Mouse (Mus musculus) left cerebral cortex, adult 11 months (tissue): ENCODE measurements at regions not wholly inside any gene's neighbourhood (a gene's known extent, or its start where the extent isn't known, plus 50 kb on each side); places are given as distances from the start of the nearest gene placed in this dataset.
A peak's percentile ranks its signal among the peaks of the same experiment; 100 is the strongest.

Experiments used
- DNase-seq: peaks from one replicate; pipeline ENCODE4 v3.0.0; 2022; ENCODE audit warnings: low spot score

DNA sequence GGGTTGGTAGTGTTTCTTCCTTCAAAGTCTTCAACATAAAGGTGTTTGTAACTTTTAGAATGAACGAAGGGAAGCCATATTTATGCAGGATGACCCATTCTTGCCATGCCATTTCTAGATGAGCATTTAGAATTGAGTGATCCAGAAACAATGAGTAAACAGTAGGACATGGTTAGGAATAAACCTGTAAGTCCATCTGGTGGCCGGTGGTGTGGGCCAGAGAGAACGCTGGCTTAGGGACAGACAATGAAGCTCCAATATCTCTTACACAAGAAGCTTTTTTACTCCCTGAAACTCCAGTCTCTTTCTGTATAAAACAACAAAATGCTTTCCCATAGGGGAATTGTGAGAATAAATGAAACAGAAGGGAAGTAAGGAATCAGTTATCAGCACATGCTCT lies 296.9 kb upstream of the Clnk start:
- DNase-seq, result no peak

DNA sequence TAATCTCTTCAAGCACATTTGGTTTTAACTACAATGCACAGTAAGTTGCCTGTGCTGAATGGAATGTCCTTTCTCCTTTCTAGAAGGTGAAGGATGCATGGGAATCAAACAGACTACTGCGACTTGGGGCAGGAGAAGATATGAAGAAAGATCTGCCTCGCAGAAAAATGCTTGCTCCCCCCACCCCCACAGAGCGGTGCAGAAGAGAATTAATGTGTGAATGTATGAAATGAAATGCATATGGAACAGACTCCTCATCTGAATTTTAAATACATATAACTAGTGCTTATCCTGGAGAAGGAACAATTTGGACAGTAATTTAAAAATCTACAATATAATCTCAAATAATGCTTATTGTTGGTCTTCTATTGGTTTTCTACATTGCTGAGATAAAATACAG lies 283.0 kb upstream of the Clnk start:
- DNase-seq, result no peak

DNA sequence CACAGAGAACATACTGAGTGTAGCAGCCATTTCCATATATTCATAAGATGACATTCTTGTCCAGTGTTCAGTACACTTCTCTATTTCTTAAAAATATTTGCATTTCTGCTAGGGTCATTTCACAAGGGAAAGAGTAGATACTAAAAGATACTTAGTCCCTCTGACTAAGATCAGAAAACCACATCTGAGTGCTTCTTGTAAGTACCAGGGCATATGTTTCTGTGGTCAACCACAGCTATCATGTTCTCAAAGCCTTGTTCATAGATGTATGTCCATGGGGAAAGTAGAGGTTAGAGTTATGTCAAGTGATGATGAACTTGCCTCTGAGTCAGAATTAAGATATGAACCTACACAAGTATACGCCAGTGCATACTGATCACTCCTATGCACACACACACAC lies 279.2 kb upstream of the Clnk start:
- DNase-seq, result no peak

DNA sequence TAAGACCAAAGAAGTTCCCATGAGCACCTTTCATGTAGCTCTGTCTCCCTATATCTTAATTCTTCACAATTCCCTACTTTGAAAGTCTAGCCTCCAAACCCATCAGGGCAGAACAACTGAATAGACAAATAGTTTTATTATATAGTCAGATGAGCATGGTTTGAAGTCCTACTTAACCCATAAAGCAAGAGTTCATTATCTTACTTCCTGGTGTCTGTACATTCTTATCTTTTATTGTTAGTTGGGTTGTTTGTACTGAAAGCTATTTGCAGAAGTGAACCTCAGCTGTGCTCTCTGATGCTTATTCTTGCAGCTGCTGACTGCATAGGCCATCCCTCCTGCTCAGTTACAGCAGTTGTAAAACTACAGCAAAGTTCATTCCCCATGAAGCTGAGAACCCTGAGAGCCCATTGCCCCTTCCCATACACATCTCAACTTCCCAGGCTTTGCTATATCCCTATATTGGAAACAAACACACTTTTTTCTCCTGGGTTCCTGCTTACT lies 276.7 kb upstream of the Clnk start:
- no peak for DNase-seq

DNA sequence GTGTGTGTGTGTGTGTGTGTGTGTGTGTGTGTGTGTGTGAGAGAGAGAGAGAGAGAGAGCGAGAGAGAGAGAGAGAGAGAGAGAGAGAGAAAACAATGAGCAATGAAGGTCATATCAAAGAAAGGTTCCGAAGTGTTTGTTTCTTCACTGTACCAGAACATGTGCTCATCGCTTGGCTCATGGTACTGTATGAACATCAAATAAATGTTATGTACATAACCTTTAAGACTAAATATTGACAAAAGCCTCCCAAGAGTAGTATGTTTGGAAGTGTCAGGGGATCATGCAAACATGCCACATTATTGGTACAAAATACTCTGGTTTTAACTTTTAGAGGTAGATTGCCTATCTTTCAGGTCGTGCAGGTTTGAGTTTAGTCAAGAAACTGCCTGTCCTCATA lies 275.3 kb upstream of the Clnk start:
- no peak for DNase-seq

DNA sequence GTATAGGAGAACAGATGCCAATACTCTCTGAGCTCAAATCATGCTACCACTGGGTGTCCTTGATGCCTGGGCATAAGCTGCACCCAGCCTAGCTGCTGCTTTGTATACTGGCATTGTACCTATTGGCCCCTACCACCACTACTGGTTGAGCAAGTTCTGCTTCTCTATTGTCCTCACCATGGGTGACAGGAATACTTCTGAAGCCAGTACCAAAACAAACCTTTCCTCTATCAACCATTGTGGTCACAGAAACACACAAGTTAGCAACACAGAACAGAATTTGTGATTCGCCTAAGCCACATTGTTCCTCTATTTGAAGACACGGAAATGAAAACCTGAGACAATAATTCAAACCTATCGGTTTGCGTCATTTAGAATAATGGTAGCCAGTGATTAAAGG lies 274.3 kb upstream of the Clnk start:
- DNase-seq, result no peak

DNA sequence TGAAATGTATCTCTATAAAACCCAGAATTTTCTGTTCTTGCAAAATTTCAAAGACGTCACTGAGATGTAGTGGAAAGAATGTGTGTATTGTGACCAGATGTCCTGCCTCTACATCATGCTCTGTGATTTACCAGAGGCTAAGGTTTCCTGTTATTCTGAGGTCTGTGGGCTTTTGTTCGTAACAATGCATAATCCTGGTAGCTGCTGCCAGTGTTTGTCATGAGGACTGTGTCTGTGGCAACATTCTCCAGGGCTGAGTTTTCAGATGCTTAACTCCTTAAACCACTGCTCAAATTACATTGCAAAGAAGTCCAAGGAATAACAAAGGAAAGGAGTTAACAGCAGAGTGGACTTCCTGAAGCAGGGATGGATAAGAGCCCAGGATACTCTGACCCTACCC lies 269.0 kb upstream of the Clnk start:
- DNase-seq, result peak; percentile 47

DNA sequence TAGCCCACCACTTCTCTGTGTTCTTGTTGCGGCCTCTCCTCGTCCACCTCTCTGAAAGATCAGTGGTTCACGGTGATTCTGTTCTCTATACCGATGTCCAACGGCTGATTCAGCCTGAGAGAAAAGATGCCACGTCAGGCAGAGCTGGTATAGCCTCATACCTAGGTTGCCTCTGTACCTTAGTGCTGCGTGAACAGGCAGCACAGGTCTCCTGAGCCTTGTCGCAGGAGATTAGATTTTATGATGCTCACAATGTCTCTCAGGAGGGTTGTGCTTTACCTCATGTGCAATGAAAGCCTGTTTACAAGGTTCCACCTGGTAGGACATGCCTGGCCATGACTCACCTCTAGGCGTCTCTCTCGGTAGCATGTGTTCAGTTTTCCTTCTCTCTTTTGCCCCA lies 267.6 kb upstream of the Clnk start:
- no peak for DNase-seq

DNA sequence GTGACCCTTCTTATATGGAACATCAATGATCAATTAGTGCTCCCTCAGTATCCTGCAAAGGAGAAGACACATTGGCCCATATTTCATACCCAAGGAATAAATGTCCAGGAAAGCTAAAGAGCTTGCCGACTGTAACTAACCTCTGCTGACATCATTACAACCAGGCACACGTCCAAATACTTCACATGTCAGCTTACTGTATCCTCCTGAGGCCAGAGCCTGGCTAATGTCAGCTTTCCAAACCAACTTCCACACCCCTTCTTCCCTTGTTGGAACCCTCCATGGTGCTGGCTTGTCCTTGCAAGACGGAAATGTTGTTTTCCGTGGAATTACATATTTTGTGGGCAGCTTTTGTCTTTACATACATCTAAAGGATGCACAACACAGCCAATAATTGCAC lies 267.0 kb upstream of the Clnk start:
- no peak for DNase-seq

DNA sequence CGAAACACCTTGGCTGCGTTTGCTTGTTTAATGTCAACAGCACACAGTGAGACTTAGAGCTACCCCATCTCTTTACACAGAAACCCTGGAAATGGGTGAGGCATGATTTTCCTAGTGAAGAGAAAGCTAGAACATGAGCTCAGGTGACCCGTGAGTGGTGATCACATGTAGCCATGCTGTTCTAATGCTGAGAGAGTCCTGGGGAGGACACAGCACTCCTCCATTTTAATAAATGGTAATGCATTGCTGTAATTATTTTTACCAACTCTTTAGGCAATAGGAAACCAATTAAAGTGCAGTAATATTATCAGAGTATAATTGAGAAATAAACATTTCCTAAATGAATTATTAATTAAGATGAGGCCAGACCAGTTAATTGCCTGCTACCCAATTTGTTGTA lies 261.8 kb upstream of the Clnk start:
- DNase-seq, result no peak

DNA sequence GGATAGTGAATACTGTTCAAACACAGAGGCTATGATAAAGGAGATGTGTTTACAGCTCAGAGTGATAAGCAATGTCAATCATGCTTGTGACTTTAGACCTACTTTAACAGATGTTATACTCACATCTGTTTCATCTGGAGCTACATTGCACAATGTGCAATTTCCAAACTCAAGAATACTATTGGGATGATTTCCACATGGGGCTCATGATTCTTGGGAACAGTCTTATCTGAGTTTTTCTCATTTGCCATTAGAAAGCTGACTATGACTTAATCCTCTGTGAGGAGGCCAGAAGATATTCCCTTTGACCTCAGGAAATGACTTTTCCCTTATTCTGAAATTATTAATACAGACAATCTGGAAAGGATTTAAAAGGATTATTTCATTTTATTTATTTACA lies 252.3 kb upstream of the Clnk start:
- DNase-seq, result no peak

DNA sequence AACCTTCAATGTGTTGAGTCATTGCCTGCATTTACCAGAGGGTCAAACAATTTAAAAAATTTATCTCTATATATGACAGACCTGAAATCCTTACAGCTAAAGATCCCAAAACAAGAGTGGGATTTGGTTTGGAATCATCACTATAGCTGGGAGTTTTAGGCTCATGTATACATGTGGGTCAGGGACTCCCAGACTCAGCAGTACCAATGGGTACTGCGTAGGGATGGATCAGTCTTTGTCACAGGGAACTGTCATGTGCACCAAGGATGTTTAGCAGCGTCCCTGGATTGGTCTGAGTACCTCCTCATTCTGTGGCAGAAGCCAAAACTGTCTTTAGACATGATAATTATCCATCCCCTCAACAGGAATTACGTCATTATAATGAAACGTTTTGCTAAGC lies 250.2 kb upstream of the Clnk start:
- no peak for DNase-seq

DNA sequence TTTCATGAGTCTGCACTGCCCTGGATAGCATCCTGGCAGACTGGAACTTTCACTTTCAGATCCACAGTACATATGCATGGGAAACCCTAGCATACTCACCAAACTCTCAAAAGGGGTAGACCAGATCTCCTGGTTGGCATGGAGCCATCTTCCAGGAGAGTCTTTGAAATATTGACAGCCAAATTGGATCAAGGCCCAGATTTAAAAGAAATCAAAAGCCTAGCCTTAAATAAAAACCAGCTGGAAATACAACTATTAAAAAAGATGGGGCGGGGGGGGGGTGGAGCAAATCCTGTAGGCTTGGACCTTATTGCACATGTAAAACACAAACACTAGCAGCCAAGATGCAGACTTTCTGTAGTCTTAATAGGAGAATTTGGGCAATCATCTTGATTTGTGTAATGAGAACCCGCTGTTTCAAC lies 249.7 kb upstream of the Clnk start:
- no peak for DNase-seq

DNA sequence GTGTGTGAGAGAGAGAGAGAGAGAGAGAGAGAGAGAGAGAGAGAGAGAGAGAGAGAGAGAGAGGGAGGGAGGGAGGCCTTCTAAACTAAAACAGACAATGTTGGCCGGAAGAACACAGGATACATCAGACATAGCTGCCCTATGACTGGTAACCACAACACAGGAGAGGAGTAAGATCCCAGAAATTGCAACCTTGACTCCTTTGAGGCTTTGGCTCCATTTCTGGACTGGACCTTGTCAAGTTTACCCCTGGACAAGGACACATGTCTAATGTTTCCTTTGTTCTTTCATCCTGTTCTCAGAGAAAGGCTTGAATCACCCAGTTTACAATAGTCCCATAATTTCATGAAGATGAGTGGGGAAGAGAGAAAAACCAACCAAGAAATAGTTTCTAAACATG lies 233.7 kb upstream of the Clnk start:
- DNase-seq, result no peak

DNA sequence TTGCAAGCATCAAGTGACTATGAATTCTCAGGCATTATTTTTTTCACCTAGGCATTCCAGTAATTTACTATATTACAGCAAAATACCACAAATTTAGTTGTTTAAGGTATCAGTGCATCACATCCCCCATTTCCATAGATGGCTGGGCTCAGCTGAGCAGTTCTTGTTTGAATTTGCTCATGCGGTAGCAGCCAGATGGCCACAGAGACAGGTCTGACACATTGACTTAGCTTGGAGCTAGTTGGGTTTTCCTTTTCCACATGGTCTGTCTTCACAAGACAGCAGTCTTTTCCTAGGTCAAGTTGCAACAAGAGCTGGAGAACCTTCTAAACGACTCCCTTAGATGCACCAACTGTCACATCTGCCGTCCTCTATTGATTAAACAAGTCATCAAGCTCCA lies 232.9 kb upstream of the Clnk start:
- DNase-seq, result no peak

DNA sequence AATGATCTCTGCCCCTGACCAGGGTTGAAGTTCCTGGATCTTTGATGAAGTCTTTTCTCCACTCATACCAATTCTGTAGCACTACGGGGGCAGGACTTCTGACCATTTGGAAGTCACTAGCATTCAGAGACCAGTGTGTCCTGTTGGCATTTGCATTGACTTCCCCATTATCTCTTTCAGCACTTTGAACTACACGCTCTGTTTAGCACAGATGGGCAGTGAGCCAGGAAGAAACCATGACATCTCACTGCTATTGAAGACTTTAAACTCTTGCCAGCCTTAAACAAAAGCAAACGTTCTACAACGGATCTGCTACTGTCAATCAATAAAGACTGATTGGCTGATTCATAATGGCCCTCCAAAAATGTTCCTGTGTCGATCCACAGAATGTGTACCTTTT lies 222.5 kb upstream of the Clnk start:
- no peak for DNase-seq

DNA sequence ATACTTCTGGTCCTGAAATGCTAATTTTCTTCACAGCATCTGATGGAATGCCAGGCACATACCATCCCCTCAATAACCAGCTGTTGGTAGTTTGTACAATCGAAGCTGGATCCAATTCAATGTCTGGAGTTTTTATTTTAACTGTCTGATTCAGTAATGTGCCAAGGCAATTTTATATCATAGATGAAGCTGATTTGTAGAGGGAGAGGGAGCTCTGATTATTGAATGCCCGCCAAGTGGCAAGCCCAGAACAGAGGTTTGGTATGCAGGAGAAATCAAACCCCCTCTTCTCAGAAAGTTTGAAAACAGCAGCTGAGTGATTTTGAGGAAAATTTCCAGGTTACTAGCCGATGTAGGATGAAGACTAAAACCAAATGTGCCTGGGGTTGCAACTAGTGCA lies 218.3 kb upstream of the Clnk start:
- no peak for DNase-seq

DNA sequence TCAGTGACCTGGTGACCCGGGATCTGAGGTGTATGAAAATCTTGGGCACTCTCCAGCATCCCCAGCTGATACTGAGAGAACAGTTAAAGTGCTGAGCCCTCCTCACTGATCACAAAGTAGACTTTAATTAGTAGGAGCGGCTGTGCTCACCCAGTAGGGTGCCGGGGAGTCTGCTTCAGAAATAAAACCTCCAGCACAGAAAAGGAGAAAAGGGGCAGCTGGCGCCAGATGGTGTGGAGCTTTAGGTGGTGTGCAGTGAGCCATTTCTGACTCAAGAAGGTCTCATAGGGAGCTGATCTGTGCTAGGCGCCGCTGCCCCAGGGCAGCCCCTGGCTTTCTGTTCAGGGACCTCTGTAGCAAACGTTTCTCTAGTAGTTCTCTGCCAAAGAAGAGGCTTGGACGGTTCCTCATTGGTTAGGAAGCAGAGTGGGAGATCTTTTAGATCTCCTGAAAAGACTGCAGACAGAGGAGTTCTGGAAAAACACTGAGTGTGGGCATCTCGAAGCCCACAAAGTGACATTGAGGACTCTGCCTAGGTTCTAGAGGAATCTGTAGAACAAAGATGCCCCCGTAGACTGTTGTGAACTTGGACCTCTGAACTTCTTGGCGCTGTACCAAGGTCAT lies 200.1 kb upstream of the Clnk start:
- DNase-seq, result no peak

DNA sequence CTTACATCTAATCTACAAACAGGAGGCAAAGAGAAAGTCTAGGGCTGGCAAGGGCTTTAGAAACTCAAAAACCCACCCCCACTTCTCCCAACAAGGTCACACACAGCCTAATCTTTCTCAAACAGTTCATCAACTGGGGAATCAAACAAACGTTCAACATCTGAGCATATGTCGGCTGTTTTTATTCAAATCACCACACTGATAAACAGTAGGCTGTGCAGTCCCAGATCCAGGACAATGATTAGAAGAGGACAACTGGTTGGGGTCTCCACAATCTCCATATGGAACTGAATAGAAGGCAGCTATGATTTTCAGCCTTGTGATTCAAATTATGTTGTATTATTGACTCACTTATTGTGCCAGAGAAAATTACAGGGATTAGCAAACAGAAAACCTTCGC lies 193.1 kb upstream of the Clnk start:
- DNase-seq, result no peak

DNA sequence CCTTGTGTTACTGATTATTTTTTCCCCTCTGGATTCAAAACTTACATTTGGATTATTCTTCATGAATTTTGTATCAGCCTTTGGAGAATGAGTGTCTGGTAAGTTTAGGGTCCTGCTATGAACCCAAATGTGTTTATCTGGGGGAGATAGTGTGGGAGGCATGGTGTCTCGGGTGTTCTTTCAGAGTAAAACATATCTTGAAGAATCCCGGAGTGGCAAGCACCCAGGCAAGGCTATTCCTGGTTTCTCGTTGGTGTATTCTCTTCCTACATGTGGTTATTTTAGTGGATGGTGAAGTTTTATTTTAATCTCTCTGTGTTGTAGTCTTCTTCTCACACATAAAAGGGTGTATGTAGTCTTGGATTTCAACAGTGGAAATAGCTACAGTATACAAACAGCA lies 186.4 kb upstream of the Clnk start:
- peak; percentile 51 for DNase-seq

DNA sequence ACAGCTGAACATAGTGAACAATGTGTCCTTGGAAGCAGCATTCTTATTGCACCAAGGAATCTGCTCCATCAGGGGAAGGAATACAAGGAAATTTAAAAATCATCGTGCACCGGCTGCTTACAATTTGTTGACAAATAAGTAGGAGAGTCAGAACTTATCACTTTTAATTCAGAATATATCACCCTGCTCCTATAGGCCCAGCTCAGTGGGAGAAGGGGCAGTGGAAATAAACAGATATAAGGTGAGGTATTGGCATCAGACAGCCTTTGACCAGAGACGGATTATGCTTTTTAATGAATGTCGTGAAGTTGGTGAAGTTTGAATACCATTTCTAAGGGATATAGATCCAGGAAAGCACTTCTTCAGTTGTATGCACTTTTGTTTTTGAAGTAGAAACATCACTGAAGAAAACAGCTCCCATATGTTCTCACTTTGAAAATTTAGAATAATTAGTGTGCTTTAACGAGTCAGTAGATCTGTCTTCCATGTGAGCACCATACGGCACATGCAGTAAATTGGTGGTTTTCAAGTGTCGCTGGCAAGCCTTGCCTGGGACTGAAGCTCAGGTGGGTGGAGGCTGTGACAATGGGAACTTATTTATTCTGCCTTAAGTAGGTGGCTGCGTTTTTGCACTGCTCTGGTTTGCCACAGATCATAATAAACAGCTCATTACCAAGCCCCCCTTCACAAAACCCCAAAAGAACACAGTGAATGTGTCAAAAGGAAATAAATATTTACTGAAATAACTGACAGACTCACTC lies 176.1 kb upstream of the Clnk start:
- no peak for DNase-seq

DNA sequence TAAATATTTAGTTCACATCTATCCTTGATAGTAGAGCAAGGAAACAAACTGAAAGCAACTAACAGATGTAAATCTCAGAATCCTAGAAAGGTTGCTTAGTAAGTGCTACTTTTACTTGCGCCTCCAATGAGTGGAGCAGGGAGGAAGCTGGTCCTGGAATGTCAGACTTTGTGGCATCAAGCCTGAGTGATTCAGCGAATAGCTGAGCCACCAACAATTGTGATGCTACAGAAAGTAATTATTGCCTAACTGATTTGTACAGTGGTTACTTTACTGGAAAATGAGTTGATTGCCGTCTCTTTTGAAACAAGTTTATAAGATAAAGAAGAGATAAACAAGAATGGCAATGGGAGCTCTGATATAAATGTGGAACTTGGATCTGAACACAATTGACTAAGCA lies 173.9 kb upstream of the Clnk start:
- DNase-seq, result no peak

DNA sequence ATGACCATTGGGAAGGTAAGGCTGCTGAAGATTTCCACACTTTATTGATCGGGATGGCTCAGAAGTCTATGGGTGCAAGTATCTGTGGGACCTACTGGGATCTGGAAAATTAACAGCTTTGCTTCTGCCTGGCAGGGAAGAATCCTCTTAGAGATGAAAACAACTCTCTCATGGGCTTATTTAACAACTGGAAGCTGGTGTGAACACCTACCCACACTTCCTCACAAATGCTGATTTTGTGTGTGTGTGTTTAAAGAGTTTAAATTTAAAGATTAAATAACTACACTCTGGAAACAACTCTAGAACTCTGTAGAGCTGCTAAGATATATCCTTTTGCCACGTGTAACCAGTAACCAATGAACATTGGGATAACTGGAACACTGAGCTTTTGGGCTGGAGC lies 172.5 kb upstream of the Clnk start:
- no peak for DNase-seq

DNA sequence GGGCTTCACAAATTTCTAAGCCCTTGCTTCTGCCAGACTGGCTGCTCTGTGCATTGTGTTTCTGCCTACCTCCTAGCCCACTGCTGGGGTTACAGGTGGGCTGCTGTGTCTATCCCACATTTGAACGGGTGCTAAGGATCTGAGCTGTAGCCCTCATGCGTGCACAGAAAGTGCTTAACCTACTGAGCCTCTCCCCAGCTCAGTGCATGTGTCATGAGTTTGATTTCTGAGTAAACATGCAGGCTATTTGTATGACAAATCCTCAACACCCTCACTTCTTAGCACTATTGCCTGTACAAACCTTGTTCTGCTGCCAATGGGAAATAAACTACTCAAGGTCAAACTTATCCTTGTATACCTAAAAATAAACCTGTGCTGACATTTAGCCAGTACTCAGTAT lies 163.9 kb upstream of the Clnk start:
- no peak for DNase-seq
